Mouse (Mus musculus): Measurements from ENCODE around the gene Sval1. TPM values are rescaled to one million over a fixed set of nuclear protein-coding genes. Genes with fewer than 3 reads are reported as not detected.

Sval1 gene
- polyA plus RNA-seq (2015; fragmentation: Nextera tagmentation; extraction: Ambion mirVana), result not detected in 2 replicates

- H3K9me3 ChIP-seq (replicated peaks), result no peaks in the 10 kb centered on the region
- H3K4me1 ChIP-seq, result no peaks in the 10 kb centered on the region
- 80% methylated on average over 1 of the region's 1 CpGs for WGBS
- H3K27me3 ChIP-seq, result no peaks in the 10 kb centered on the region
- H3K36me3 ChIP-seq (ENCODE audit: poor library complexity, severe bottlenecking), result no peaks in the 10 kb centered on the region
- H3K27ac ChIP-seq, result no peak within 1 kb of the TSS
- no peak within 1 kb of the TSS for H3K9ac ChIP-seq
- H3K4me3 ChIP-seq, result no peak within 1 kb of the TSS
- H3K4me2 ChIP-seq, result no peak within 1 kb of the TSS
- ATAC-seq, result no peak
Observed at GRCm38 (mm10) chr6:41951330-41951729, at the start of gene Sval1. Sval1 (plus strand) TSS chr6:41951630.

GRCm38 (mm10) chr6:41911625-41912024 lies 39.8 kb upstream of the Sval1 start:
- Histone ChIP-seq H3K9me3 (replicated peaks) (no peaks in the 10 kb centered on the region), H3K4me2 (no peak overlapping the region), H3K36me3 (ENCODE audit: poor library complexity, severe bottlenecking) (no peaks in the 10 kb centered on the region), H3K4me3 (no peak overlapping the region), H3K27me3 (no peaks in the 10 kb centered on the region), H3K4me1 (no peaks in the 10 kb centered on the region), H3K9ac (no peak overlapping the region), H3K27ac (no peak overlapping the region)
- no peak for ATAC-seq
- 90% methylated on average over 5 of the region's 5 CpGs for WGBS

GRCm38 (mm10) chr6:41914883-41915282 lies 36.5 kb upstream of the Sval1 start:
- 89% methylated on average over 2 of the region's 2 CpGs for WGBS
- Histone ChIP-seq H3K27me3 (no peaks in the 10 kb centered on the region), H3K9me3 (replicated peaks) (no peaks in the 10 kb centered on the region), H3K4me1 (no peaks in the 10 kb centered on the region), H3K4me3 (no peak overlapping the region), H3K27ac (no peak overlapping the region), H3K4me2 (no peak overlapping the region), H3K36me3 (ENCODE audit: poor library complexity, severe bottlenecking) (no peaks in the 10 kb centered on the region), H3K9ac (no peak overlapping the region)
- no peak for ATAC-seq

DNA sequence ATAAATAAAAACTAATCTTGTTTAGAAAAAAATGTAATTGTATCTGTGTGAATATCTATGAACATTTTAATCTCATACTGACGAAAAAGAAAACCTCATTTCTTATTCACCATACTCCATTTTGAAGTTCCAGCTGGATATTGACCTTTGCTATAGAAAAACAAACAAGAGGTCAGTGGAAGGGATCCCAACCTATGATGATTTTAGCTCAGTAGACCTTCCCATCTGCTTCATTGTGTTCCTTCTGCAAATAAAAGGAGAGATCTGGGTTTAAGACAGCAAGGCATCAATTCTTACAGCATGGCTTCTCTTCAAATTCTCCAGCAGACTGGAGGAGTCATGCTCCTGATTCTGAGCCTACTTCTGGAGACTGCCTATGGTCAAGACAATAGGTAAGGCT lies 16.4 kb downstream of the Sval1 start, which contains the start of gene Sval3:
TSS of gene Sval3 (plus strand) at position 301 of the 400 bp plus-strand sequence.
- no peak for ATAC-seq
- 74% methylated on average over 1 of the region's 1 CpGs for WGBS
- no peak within 1 kb of the TSS for H3K4me2 ChIP-seq
- H3K9me3 ChIP-seq (replicated peaks), result no peaks in the 10 kb centered on the region
- no peaks in the 10 kb centered on the region for H3K36me3 ChIP-seq (ENCODE audit: poor library complexity, severe bottlenecking)
- no peak within 1 kb of the TSS for H3K9ac ChIP-seq
- no peaks in the 10 kb centered on the region for H3K27me3 ChIP-seq
- no peaks in the 10 kb centered on the region for H3K4me1 ChIP-seq
- no peak within 1 kb of the TSS for H3K27ac ChIP-seq
- H3K4me3 ChIP-seq, result no peak within 1 kb of the TSS

Other genes starting within 250 kb of the Sval1 start
- gene Kel, start 247.3 kb upstream of the Sval1 start, polyA plus RNA-seq (2015; fragmentation: Nextera tagmentation; extraction: Ambion mirVana), result 0.81 and 2.9 TPM in 2 replicates
- gene Olfr459, start 176.5 kb upstream of the Sval1 start, polyA plus RNA-seq (2015; fragmentation: Nextera tagmentation; extraction: Ambion mirVana), result not detected in 2 replicates
- not detected in 2 replicates for gene Pip, start 104.1 kb upstream of the Sval1 start, polyA plus RNA-seq (2015; fragmentation: Nextera tagmentation; extraction: Ambion mirVana)
- gene Sval2, start 98.6 kb upstream of the Sval1 start, polyA plus RNA-seq (2015; fragmentation: Nextera tagmentation; extraction: Ambion mirVana), result not detected in 2 replicates
- not detected in 2 replicates for gene Sval3, start 16.5 kb downstream of the Sval1 start, polyA plus RNA-seq (2015; fragmentation: Nextera tagmentation; extraction: Ambion mirVana)
- not detected in 2 replicates for gene Sva, start 86.8 kb downstream of the Sval1 start, polyA plus RNA-seq (2015; fragmentation: Nextera tagmentation; extraction: Ambion mirVana)
- not detected in 2 replicates for gene Tas2r139, start 189.3 kb downstream of the Sval1 start, polyA plus RNA-seq (2015; fragmentation: Nextera tagmentation; extraction: Ambion mirVana)